In the genomic region with DNA sequence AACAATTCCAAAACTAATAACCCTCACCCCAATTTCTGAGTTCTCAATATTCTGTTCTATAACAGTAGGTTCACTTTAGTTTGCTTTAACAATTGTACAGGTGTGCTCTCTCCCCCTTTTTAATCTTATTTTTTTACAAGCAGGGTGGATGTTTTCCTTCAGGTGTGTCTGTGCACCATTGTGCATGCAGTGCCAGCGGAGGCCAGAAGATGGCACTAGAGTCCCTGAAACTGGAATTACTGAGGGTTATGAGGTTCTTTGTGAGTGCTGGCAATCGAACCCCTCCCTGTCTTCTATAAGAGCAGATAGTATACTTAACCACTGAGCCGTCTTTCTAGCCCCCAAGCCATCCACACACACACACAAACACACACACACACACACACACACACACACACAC, we compare ENCODE assay signal across 10 mouse cellular contexts.
DNase-seq lines count a peak whose midpoint lies in the region; ATAC-seq and TF ChIP-seq lines count a peak whose summit lies in the region.
"Had no signal": no experiment of that assay in that cellular context is flagged by ENCODE, and none has a peak within 500 bp of the region (broad histone marks: within the 10 kb centered on the region; RNA-seq: fewer than 3 reads in every experiment).

No protein-coding gene starts in this region.

- no peaks in the 10 kb centered on the region for H3K27me3 ChIP-seq in kidney, embryonic 15.5 days
- no peaks in the 10 kb centered on the region for H3K27me3 ChIP-seq in lung, postnatal 0 days (replicated peaks; ENCODE audit: insufficient read depth, low read length)
- H3K27me3 ChIP-seq: liver, embryonic 15.5 days; neural tube, embryonic 13.5 days had no signal

- no peak overlapping the region for H3K4me2 ChIP-seq in kidney, embryonic 15.5 days
- no peak overlapping the region for H3K4me2 ChIP-seq in lung, postnatal 0 days (replicated peaks; ENCODE audit: low read depth, low read length)
- H3K4me2 ChIP-seq: liver, embryonic 15.5 days; neural tube, embryonic 13.5 days had no signal

- TF ChIP-seq CTCF in lung, postnatal 0 days (IDR thresholded peaks at IDR 0.05): peak; percentile 60

- in situ Hi-C loops in ES-E14 (cut with MboI; ENCODE audit: low sequenced_read_pairs in 2 of 2, unreplicated experiment in 2 of 2): no loop called here

- no peak overlapping the region for H3K4me3 ChIP-seq in kidney, embryonic 15.5 days (replicated peaks)
- no peak overlapping the region for H3K4me3 ChIP-seq in ES-E14 (ENCODE audit: insufficient read depth in 1 of 2, low read depth in 1 of 2, low read length in 2 of 2, poor library complexity in 1 of 2, severe bottlenecking in 1 of 2)
- H3K4me3 ChIP-seq in lung, postnatal 0 days (ENCODE audit: low read depth, low read length): no peak overlapping the region
- H3K4me3 ChIP-seq: erythroblast, embryonic 14.5 days; liver, embryonic 15.5 days; neural tube, embryonic 13.5 days had no signal

- peaks cover 11% of the 10 kb centered on the region for H3K4me1 ChIP-seq in kidney, embryonic 15.5 days
- H3K4me1 ChIP-seq in ES-E14 (ENCODE audit: control insufficient read depth in 2 of 2, insufficient read depth in 2 of 2, low read length in 2 of 2, poor library complexity in 1 of 2): peaks cover 8 to 11% of the 10 kb centered on the region in 2 experiments; a peak in 3 of 4 replicates
- peaks cover 10% of the 10 kb centered on the region; the same call in 1 of the 2 replicates for H3K4me1 ChIP-seq in lung, postnatal 0 days (ENCODE audit: insufficient read depth, low read depth, low read length)

- ATAC-seq in kidney, embryonic 15.5 days (replicated peaks; ENCODE audit: low FRiP score): no peak
- ATAC-seq in lung, postnatal 0 days: no peak
- no peak; the same call in 1 of the 2 replicates for ATAC-seq in erythroblast, adult 5-6 weeks (replicated peaks; ENCODE audit: low FRiP score, poor library complexity, severe bottlenecking)

- H3K9me3 ChIP-seq in kidney, embryonic 15.5 days (replicated peaks): no peaks in the 10 kb centered on the region
- no peaks in the 10 kb centered on the region for H3K9me3 ChIP-seq in ES-E14 (ENCODE audit: control insufficient read depth, insufficient read depth, low read depth, low read length)
- H3K9me3 ChIP-seq in lung, postnatal 0 days (ENCODE audit: low read length): no peaks in the 10 kb centered on the region
- H3K9me3 ChIP-seq: liver, embryonic 15.5 days; neural tube, embryonic 13.5 days had no signal

- no peak overlapping the region for H3K27ac ChIP-seq in kidney, embryonic 15.5 days
- H3K27ac ChIP-seq in ES-E14 (ENCODE audit: insufficient read depth, low read depth, low read length, poor library complexity, severe bottlenecking): no peak overlapping the region
- H3K27ac ChIP-seq in lung, postnatal 0 days (ENCODE audit: low read length): no peak overlapping the region
- H3K27ac ChIP-seq: liver, embryonic 15.5 days; neural tube, embryonic 13.5 days had no signal

- no peak overlapping the region for H3K9ac ChIP-seq in kidney, embryonic 15.5 days
- H3K9ac ChIP-seq in ES-E14 (ENCODE audit: insufficient read depth, low read depth, low read length, poor library complexity, severe bottlenecking): no peak overlapping the region
- H3K9ac ChIP-seq in lung, postnatal 0 days (replicated peaks; ENCODE audit: low read depth): no peak overlapping the region
- H3K9ac ChIP-seq: liver, embryonic 15.5 days; neural tube, embryonic 13.5 days had no signal

- H3K36me3 ChIP-seq in kidney, embryonic 15.5 days: peaks cover 24% of the 10 kb centered on the region
- peaks cover 4% of the 10 kb centered on the region for H3K36me3 ChIP-seq in ES-E14 (ENCODE audit: control insufficient read depth, insufficient read depth, low read length, poor library complexity, severe bottlenecking)
- no peaks in the 10 kb centered on the region for H3K36me3 ChIP-seq in lung, postnatal 0 days (ENCODE audit: insufficient read depth, low read length)

- peak; percentile 19 to 32 for DNase-seq in kidney, postnatal 4 days
- peak; percentile 30 to 52 for DNase-seq in CD8-positive naive resting alpha-beta T cell, adult 2 months (ENCODE audit: low read depth in 2 of 2, low spot score in 2 of 2)
- peak; percentile 60 for DNase-seq in ES-E14 (ENCODE audit: low read depth, low spot score)
- no peak for DNase-seq in lung, postnatal 0 days (ENCODE audit: low spot score)
- DNase-seq in ovary, postnatal 36 days (ENCODE audit: low spot score): no peak

- TF ChIP-seq EP300 in lung, postnatal 0 days (IDR thresholded peaks at IDR 0.05): no peak

- WGBS in kidney, embryonic 15.5 days: 97% methylated on average over 3 of the region's 3 CpGs
- WGBS in lung, postnatal 0 days: 89% methylated on average over 3 of the region's 3 CpGs

TF ChIP-seq in ES-E14, 5 proteins besides CTCF, POLR2A, EP300 and RAD21:
- TF ChIP-seq HCFC1 (IDR thresholded peaks at IDR 0.05; ENCODE audit: borderline replicate concordance, insufficient read depth, low read length) (no peak), MAFK (IDR thresholded peaks at IDR 0.05; ENCODE audit: insufficient read depth, low read depth, low read length) (no peak), CHD2 (IDR thresholded peaks at IDR 0.05; ENCODE audit: low read depth, low read length) (no peak), ZC3H11A (IDR thresholded peaks at IDR 0.05; ENCODE audit: borderline replicate concordance, low read depth, low read length) (peak; percentile 27; the same call in 1 of the 2 replicates), ZNF384 (IDR thresholded peaks at IDR 0.05; ENCODE audit: low read depth, low read length) (no peak)

Comparison
In these comparisons a context has a peak if more than half of its experiments do, and no peak if none do; other contexts are left out.
1. DNase-seq: peak in kidney, postnatal 4 days (2 of 2), CD8-positive naive resting alpha-beta T cell, adult 2 months (2 of 2) and ES-E14 (single experiment); none in lung, postnatal 0 days (single experiment) and ovary, postnatal 36 days (single experiment).